Mouse (Mus musculus) myocyte (in vitro differentiated cells): Measurements from ENCODE around the gene Rxfp4. TPM values are rescaled to one million over a fixed set of nuclear protein-coding genes. Genes with fewer than 3 reads are reported as not detected.
A peak's percentile ranks its signal among the peaks of the same experiment; 100 is the strongest.

Source experiments
- H3K27me3 ChIP-seq: one replicate; pipeline ENCODE4 v1.6.1; 2011; ENCODE audit not compliant: control insufficient read depth, insufficient read depth, insufficient read length
- H3K36me3 ChIP-seq: one replicate; pipeline ENCODE4 v1.6.1; 2011; ENCODE audit not compliant: control insufficient read depth, insufficient read depth
- H3K4me2 ChIP-seq: one replicate; pipeline ENCODE4 v1.6.1; 2011; ENCODE audit warnings: low read depth, control low read depth
- H3K4me3 ChIP-seq: one replicate; pipeline ENCODE4 v1.5.1; 2011; ENCODE audit warnings: mild to moderate bottlenecking, control low read depth, moderate library complexity
- H3K79me2 ChIP-seq: one replicate; pipeline ENCODE4 v1.6.1; 2011; ENCODE audit not compliant: control insufficient read depth, insufficient read depth
- H3ac ChIP-seq: one replicate; pipeline ENCODE4 v1.6.1; 2011; ENCODE audit not compliant: control insufficient read depth, insufficient read length
- CEBPB ChIP-seq: IDR thresholded peaks from 2 replicates; pipeline ENCODE4 v1.6.1; 2011; ENCODE audit warnings: mild to moderate bottlenecking, moderate library complexity; ENCODE audit not compliant: poor library complexity, insufficient read depth, severe bottlenecking
- MAX ChIP-seq: IDR thresholded peaks from one replicate; pipeline ENCODE4 v1.6.1; 2011; ENCODE audit warnings: low read depth, mild to moderate bottlenecking, control low read depth
- MYOD1 ChIP-seq, 3 experiments: IDR thresholded peaks; one replicate each; pipeline ENCODE4 v1.6.1; 2011; ENCODE audit warnings: control low read depth in 2 of 3, low read depth in 2 of 3, mild to moderate bottlenecking in 2 of 3, moderate library complexity in 1 of 3; ENCODE audit not compliant: insufficient read length in 2 of 3, control insufficient read depth in 1 of 3
- MYOG ChIP-seq, 3 experiments: IDR thresholded peaks; one replicate each; pipeline ENCODE4 v1.6.1; 2011; ENCODE audit warnings: control low read depth in 2 of 3, low read depth in 2 of 3, mild to moderate bottlenecking in 2 of 3; ENCODE audit not compliant: insufficient read length in 2 of 3, control insufficient read depth in 1 of 3, insufficient read depth in 1 of 3
- POLR2A ChIP-seq: IDR thresholded peaks from one replicate; pipeline ENCODE4 v1.6.1; 2011; ENCODE audit warnings: low read depth, mild to moderate bottlenecking, control low read depth, moderate library complexity; ENCODE audit not compliant: insufficient read length
- POLR2AphosphoS2 ChIP-seq: IDR thresholded peaks from one replicate; pipeline ENCODE4 v1.6.1; 2011; ENCODE audit warnings: low read depth, control low read depth; ENCODE audit not compliant: insufficient read length
- REST ChIP-seq: IDR thresholded peaks from one replicate; pipeline ENCODE4 v1.6.1; 2011; ENCODE audit warnings: mild to moderate bottlenecking, control low read depth, moderate library complexity; ENCODE audit not compliant: insufficient read depth, insufficient read length
- SRF ChIP-seq: IDR thresholded peaks from one replicate; pipeline ENCODE4 v1.6.1; 2011; ENCODE audit warnings: low read depth; ENCODE audit not compliant: control insufficient read depth, insufficient read length
- TCF12 ChIP-seq: IDR thresholded peaks from one replicate; pipeline ENCODE4 v1.6.1; 2011; ENCODE audit warnings: mild to moderate bottlenecking, control low read depth; ENCODE audit not compliant: poor library complexity, insufficient read depth, severe bottlenecking
- TCF3 ChIP-seq: IDR thresholded peaks from one replicate; pipeline ENCODE4 v1.6.1; 2011; ENCODE audit warnings: low read depth, control low read depth; ENCODE audit not compliant: insufficient read length
- USF1 ChIP-seq: IDR thresholded peaks from one replicate; pipeline ENCODE4 v1.6.1; 2011; ENCODE audit warnings: low read depth, mild to moderate bottlenecking, control low read depth, moderate library complexity
- polyA plus RNA-seq: library from polyadenylated mRNA; unstranded; fragments of >200 nt; fragmentation: generic; extraction: Trizol; gene quantifications from one replicate; pipeline ENCODE4 v1.2.1, GENCODE M21; 2012; ENCODE audit warnings: missing spikeins

The Rxfp4 gene
- polyA plus RNA-seq, 1 experiment: not detected

DNA sequence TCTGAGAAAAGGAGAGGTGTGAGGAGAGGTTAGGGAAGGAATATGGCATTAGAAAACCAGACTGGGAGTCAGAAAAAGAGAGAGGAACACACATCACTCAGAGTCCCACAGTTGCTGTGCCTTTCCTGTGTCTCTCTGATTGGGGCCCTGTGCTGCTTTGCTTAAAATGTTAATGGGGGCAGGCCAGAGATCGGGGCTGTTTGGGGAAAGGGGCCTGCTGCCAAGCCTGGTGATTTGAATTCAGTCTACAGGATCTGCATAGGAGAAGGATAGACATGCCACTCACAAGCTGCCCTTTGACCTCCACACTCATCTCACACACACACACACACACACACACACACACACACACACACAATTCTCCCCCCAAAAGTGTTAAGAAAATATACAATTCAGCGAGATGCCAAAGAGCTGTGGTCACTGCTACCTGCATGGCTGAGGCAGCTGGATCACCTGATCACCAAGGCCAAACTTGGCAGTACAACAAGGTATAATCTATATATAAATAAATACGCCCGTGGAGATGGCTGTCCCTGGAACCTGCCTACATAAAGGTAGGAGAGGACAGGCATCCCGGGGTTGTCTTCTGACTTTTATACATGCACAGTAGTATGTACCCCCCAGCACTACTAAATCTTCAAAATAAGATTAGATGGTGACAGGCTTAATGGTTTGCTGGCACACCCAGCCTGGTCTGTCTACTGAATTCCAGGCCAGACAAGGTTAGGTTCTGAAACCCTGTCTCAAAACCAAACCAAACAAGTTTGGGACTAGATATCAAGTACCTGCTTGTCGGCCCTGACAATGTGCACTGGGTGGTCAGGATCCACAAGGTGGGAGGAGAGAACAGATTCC lies 801 bp upstream of the Rxfp4 start:
- peaks cover 6% of the 10 kb centered on the region for H3K36me3 ChIP-seq
- no peak overlapping the region for H3K4me3 ChIP-seq
- TF ChIP-seq MAX (no peak), POLR2A (no peak), TCF12 (no peak), POLR2AphosphoS2 (peak; percentile 26), CEBPB (no peak), REST (no peak)
- H3K4me2 ChIP-seq: no peak overlapping the region
- no peaks in the 10 kb centered on the region for H3K27me3 ChIP-seq
- no peaks in the 10 kb centered on the region for H3K79me2 ChIP-seq
- H3ac ChIP-seq: no peak overlapping the region

DNA sequence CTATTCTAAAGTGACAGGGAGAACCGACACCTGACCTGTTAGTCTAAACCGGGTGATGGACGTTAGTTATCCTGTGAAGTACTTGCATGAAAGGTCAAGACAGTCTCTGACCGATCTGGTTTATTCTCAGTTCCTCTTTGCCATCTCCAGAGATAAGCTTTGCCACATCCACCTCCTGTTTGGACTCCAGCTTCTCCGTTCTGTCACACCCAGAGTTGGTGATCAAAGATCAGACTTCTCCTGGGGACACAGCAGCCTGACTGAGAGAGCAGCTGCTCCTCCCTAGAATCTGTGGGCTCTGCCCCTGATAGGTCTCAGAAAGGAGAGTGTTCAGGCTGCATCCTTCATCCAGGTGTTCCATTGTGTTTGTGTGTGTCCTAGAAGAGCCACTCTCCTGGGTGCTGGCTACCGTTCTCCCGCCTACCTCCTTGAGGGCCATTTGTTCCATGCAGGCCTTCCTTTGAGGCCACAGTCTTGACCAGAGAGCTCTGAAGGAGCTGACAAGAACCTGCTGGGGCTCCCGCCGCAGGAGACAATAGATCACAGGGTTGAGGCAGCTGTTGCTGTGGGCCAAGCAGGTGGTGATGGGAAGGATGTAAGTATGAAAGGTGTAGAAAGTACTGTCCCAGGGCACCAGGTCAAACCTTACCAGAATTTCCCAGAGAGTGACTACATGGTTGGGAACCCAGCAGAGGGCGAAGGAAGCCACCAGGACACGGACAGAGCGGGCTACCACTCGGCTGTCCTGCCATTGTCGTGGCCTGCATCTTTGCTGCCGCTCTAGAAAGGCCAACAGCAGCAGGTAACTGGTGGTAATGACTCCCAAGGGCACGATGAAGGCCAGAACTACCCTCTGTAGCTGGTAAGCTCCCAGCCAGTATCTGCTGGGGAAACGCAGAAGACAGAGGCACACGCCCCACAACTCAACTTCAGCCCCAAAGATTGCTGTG lies 998 bp downstream of the Rxfp4 start:
- Histone ChIP-seq H3K27me3 (no peaks in the 10 kb centered on the region), H3ac (no peak overlapping the region), H3K4me2 (no peak overlapping the region), H3K79me2 (no peaks in the 10 kb centered on the region), H3K4me3 (no peak overlapping the region), H3K36me3 (peaks cover 22% of the 10 kb centered on the region)
- TF ChIP-seq TCF3: no peak
- TF ChIP-seq SRF: no peak
- TF ChIP-seq POLR2A: peak; percentile 57
- no peak for TF ChIP-seq TCF12
- TF ChIP-seq POLR2AphosphoS2: peak; percentile 84
- peak in 1 of 3 experiments; percentile 39 for TF ChIP-seq MYOG (IDR thresholded peaks at IDR 0.05; ENCODE audit: control insufficient read depth in 1 of 3, insufficient read depth in 1 of 3, insufficient read length in 2 of 3, low read depth in 2 of 3)
- TF ChIP-seq MYOD1 (IDR thresholded peaks at IDR 0.05; ENCODE audit: control insufficient read depth in 1 of 3, insufficient read length in 2 of 3, low read depth in 2 of 3): peak in 1 of 3 experiments; percentile 55

DNA sequence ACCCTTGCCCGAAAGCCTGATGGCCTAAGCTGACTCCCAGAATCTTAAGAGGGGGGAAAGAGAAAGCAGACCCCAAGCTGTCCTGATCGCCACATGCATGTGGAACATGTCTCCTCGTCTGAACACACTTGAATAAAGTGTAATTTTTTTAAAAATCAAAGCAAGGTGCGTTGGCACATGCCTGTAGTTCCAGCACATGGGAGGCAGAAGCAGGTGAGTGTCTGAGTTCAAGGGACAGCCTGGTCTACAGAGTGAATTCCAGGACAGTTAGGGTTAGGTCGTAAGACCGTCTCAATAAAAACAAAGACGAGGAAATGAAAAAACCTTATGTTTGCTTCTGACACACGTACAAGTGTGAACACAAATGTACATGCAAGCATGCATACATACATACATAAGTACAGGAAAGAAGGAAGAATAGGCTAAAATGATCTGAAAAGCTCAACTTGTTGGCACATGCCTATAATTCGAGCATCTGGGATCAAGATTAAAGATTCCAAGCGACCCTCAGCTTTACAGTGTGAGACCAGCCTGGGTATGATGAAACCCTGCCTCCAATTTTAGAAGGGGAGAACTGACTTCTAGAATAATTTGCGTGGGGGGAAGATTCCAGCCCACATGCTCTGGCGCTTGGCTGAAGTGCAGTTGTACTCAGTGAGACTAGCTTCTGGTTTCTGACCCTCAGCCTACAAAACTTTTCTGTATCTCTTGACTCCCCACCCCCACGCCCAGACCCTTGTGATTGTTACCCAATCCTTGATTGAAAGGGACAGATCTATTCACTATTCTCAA lies 2.0 kb downstream of the Rxfp4 start:
- no peak for TF ChIP-seq TCF12
- peak; percentile 14 for TF ChIP-seq POLR2A
- TF ChIP-seq USF1: no peak
- TF ChIP-seq MAX: no peak
- no peak for TF ChIP-seq TCF3
- peak; percentile 92 for TF ChIP-seq POLR2AphosphoS2
- Histone ChIP-seq H3K4me3 (no peak overlapping the region), H3ac (no peak overlapping the region), H3K4me2 (no peak overlapping the region), H3K36me3 (peaks cover 33% of the 10 kb centered on the region), H3K27me3 (no peaks in the 10 kb centered on the region), H3K79me2 (no peaks in the 10 kb centered on the region)

DNA sequence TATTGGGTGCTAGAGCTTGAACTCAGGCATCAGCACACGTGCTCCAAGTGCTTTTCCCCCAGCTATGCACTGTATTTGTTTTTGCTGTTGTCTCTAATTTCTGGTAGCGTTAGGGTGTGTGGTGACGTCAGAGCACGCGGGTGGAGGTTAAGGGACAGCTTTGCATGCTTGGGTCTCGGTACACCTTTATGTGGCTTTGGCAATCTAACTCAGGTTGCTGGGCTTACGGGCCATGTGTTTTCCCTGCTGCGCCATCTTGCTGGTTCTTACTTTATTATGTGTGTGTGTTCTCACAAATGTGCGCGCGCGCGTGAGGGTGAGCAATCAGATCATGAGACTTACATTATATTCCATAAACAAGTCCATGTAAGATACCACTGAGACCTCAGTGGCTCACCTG lies 3.0 kb downstream of the Rxfp4 start:
- no peak overlapping the region for H3ac ChIP-seq
- H3K4me3 ChIP-seq: no peak overlapping the region
- TF ChIP-seq POLR2A (peak; percentile 43), POLR2AphosphoS2 (peak; percentile 94), REST (no peak)
- no peaks in the 10 kb centered on the region for H3K27me3 ChIP-seq
- H3K4me2 ChIP-seq: no peak overlapping the region
- H3K79me2 ChIP-seq: no peaks in the 10 kb centered on the region
- H3K36me3 ChIP-seq: peaks cover 42% of the 10 kb centered on the region

DNA sequence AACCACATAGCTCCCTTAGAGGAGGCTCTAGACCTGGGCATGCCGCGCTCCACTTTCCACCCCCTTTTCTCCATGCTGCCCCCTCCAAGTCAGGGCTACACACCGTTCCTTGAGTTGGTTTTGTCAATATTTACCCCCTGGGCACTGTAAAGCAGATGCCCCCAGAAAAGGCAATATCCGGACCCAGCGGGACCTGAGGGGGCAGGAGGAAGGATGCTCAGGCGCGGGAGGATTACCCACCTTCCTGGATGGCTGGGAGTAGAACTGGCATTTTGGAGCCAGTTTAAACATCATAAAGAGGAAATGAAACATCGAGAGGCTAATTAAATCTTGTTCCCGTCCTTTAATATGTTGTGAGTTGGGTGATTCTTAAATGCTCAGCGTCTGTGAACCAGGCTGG lies 3.8 kb downstream of the Rxfp4 start:
- peaks cover 50% of the 10 kb centered on the region for H3K36me3 ChIP-seq
- H3ac ChIP-seq: no peak overlapping the region
- no peak for TF ChIP-seq SRF
- TF ChIP-seq REST: no peak
- TF ChIP-seq POLR2AphosphoS2: peak; percentile 76
- TF ChIP-seq MYOD1 (IDR thresholded peaks at IDR 0.05; ENCODE audit: control insufficient read depth in 1 of 3, insufficient read length in 2 of 3, low read depth in 2 of 3): no peak
- TF ChIP-seq TCF3: no peak
- TF ChIP-seq POLR2A: no peak
- no peaks in the 10 kb centered on the region for H3K79me2 ChIP-seq
- H3K4me2 ChIP-seq: no peak overlapping the region
- no peaks in the 10 kb centered on the region for H3K27me3 ChIP-seq
- no peak overlapping the region for H3K4me3 ChIP-seq
